Mouse (Mus musculus): ENCODE measurements around the gene Pdpn. TPM values are rescaled to one million over a fixed set of nuclear protein-coding genes. Genes with fewer than 3 reads are reported as not detected.

The Pdpn gene
- polyA plus RNA-seq, 1 experiment from 2014 or later: 89.1 TPM

- Histone ChIP-seq H3K36me3 (no peaks in the 10 kb centered on the region), H3K4me3 (no peak overlapping the region), H3K4me2 (replicated peaks) (no peak overlapping the region), H3K9ac (no peak overlapping the region), H3K27ac (no peak overlapping the region), H3K9me3 (replicated peaks) (no peaks in the 10 kb centered on the region), H3K4me1 (no peaks in the 10 kb centered on the region; the same call in 1 of the 2 replicates), H3K27me3 (no peaks in the 10 kb centered on the region)
- ATAC-seq (ENCODE audit: low FRiP score): no peak
- 83% methylated on average over 5 of the region's 5 CpGs for WGBS
These were observed 71.4 kb downstream of the Pdpn start for GRCm38 (mm10) chr4:143227976-143228375.

GRCm38 (mm10) chr4:143225886-143226285 lies 73.5 kb downstream of the Pdpn start:
- WGBS: 49% methylated on average over 9 of the region's 9 CpGs
- H3K9me3 ChIP-seq (replicated peaks): no peaks in the 10 kb centered on the region
- no peaks in the 10 kb centered on the region for H3K27me3 ChIP-seq
- H3K4me3 ChIP-seq: no peak overlapping the region
- no peaks in the 10 kb centered on the region for H3K36me3 ChIP-seq
- H3K4me1 ChIP-seq: no peaks in the 10 kb centered on the region; the same call in 1 of the 2 replicates
- H3K9ac ChIP-seq: no peak overlapping the region
- H3K4me2 ChIP-seq (replicated peaks): no peak overlapping the region
- no peak for ATAC-seq (ENCODE audit: low FRiP score)
- H3K27ac ChIP-seq: no peak overlapping the region

GRCm38 (mm10) chr4:143219316-143219751 lies 80.0 kb downstream of the Pdpn start:
- no peak overlapping the region; the same call in 1 of the 2 replicates for H3K4me3 ChIP-seq
- WGBS: 15% methylated on average over 9 of the region's 9 CpGs
- ATAC-seq (ENCODE audit: low FRiP score): peak; percentile 88

GRCm38 (mm10) chr4:143218858-143219257 lies 80.5 kb downstream of the Pdpn start:
- peaks cover 4% of the 10 kb centered on the region; the same call in 1 of the 2 replicates for H3K4me1 ChIP-seq
- peak overlapping the region; percentile 80 for H3K27ac ChIP-seq
- no peak overlapping the region for H3K9ac ChIP-seq
- H3K4me3 ChIP-seq: no peak overlapping the region
- H3K27me3 ChIP-seq: no peaks in the 10 kb centered on the region
- no peak overlapping the region for H3K4me2 ChIP-seq (replicated peaks)
- no peaks in the 10 kb centered on the region for H3K9me3 ChIP-seq (replicated peaks)
- WGBS: 84% methylated on average over 2 of the region's 2 CpGs
- H3K36me3 ChIP-seq: no peaks in the 10 kb centered on the region
- ATAC-seq (ENCODE audit: low FRiP score): peak; percentile 55; the same call in 1 of the 2 replicates

More at GRCm38 (mm10) chr4:143219316-143219751, 80.0 kb downstream of the Pdpn start:
- Histone ChIP-seq H3K4me1 (peaks cover 4% of the 10 kb centered on the region; the same call in 1 of the 2 replicates), H3K4me2 (replicated peaks) (peak overlapping the region; percentile 36), H3K9ac (no peak overlapping the region), H3K36me3 (no peaks in the 10 kb centered on the region), H3K9me3 (replicated peaks) (no peaks in the 10 kb centered on the region), H3K27me3 (no peaks in the 10 kb centered on the region), H3K27ac (peak overlapping the region; percentile 80)

Other genes starting within 250 kb of the Pdpn start
- gene Prdm2, start 86.6 kb downstream of the Pdpn start, polyA plus RNA-seq (2016; fragmentation: Nextera tagmentation; extraction: Ambion mirVana): 20.2 and 22.3 TPM in 2 replicates
- 0.44 and 0.79 TPM in 2 replicates for gene Lrrc38, start 50.2 kb upstream of the Pdpn start, polyA plus RNA-seq (2016; fragmentation: Nextera tagmentation; extraction: Ambion mirVana)
- not detected in 2 replicates for gene Pramel1, start 94.9 kb upstream of the Pdpn start, polyA plus RNA-seq (2016; fragmentation: Nextera tagmentation; extraction: Ambion mirVana)
- 23.5 and 23.8 TPM in 2 replicates for gene Pramef8, start 112.9 kb upstream of the Pdpn start, polyA plus RNA-seq (2016; fragmentation: Nextera tagmentation; extraction: Ambion mirVana)
- not detected in 2 replicates for gene Oog4, start 150.8 kb upstream of the Pdpn start, polyA plus RNA-seq (2016; fragmentation: Nextera tagmentation; extraction: Ambion mirVana)
- gene Gm13043, start 211.8 kb upstream of the Pdpn start, polyA plus RNA-seq (2016; fragmentation: Nextera tagmentation; extraction: Ambion mirVana): not detected in 2 replicates
- gene Gm13040, start 236.4 kb upstream of the Pdpn start, polyA plus RNA-seq (2016; fragmentation: Nextera tagmentation; extraction: Ambion mirVana): not detected in 2 replicates